Mouse (Mus musculus) lung, postnatal 25 days (tissue): ENCODE measurements around the gene Slc38a2.

ENCODE experiments used
- DNase-seq: peaks from one replicate; pipeline ENCODE4 v3.0.0; 2022; ENCODE audit warnings: low spot score

Slc38a2 gene

GRCm38 (mm10) chr15:96718466-96718865 lies 18.9 kb upstream of the Slc38a2 start:
- peak; percentile 46 for DNase-seq

GRCm38 (mm10) chr15:96717181-96717580 lies 17.7 kb upstream of the Slc38a2 start:
- DNase-seq = no peak

GRCm38 (mm10) chr15:96716371-96716770 lies 16.8 kb upstream of the Slc38a2 start:
- no peak for DNase-seq

GRCm38 (mm10) chr15:96715692-96716080 lies 16.2 kb upstream of the Slc38a2 start:
- DNase-seq = no peak

GRCm38 (mm10) chr15:96715079-96715691 lies 15.7 kb upstream of the Slc38a2 start:
- no peak for DNase-seq

- DNase-seq = no peak
Observed at GRCm38 (mm10) chr15:96714676-96715016, 15.1 kb upstream of the Slc38a2 start.

GRCm38 (mm10) chr15:96713758-96714675 lies 14.5 kb upstream of the Slc38a2 start:
- no peak for DNase-seq

GRCm38 (mm10) chr15:96712338-96712737 lies 12.8 kb upstream of the Slc38a2 start:
- DNase-seq = no peak

- no peak for DNase-seq
Observed at GRCm38 (mm10) chr15:96711664-96712063, 12.1 kb upstream of the Slc38a2 start.

- DNase-seq = no peak
Observed at GRCm38 (mm10) chr15:96710352-96711114, 11.0 kb upstream of the Slc38a2 start.

GRCm38 (mm10) chr15:96709491-96710351 lies 10.2 kb upstream of the Slc38a2 start:
- peak; percentile 98 for DNase-seq

GRCm38 (mm10) chr15:96708976-96709490 lies 9.5 kb upstream of the Slc38a2 start:
- DNase-seq = peak; percentile 34

- no peak for DNase-seq
Observed at GRCm38 (mm10) chr15:96708428-96708827, 8.9 kb upstream of the Slc38a2 start.

- no peak for DNase-seq
Observed at GRCm38 (mm10) chr15:96707936-96708335, 8.4 kb upstream of the Slc38a2 start.

- no peak for DNase-seq
Observed at GRCm38 (mm10) chr15:96702466-96703031, 3.0 kb upstream of the Slc38a2 start.

GRCm38 (mm10) chr15:96700766-96701165 lies 1.2 kb upstream of the Slc38a2 start:
- no peak for DNase-seq

GRCm38 (mm10) chr15:96698658-96699448 lies 677 bp downstream of the Slc38a2 start:
- DNase-seq = peak; percentile 83

GRCm38 (mm10) chr15:96697901-96698657 lies 1.5 kb downstream of the Slc38a2 start:
- no peak for DNase-seq

GRCm38 (mm10) chr15:96696486-96697284 lies 2.8 kb downstream of the Slc38a2 start:
- DNase-seq = peak; percentile 39
